Mouse (Mus musculus) heart, postnatal 25 days (tissue): Measurements from ENCODE around the gene Gm6509. TPM values are rescaled to one million over a fixed set of nuclear protein-coding genes. Genes with fewer than 3 reads are reported as not detected.
"Not testable (repeated sequence)": the region's sequence is repeated elsewhere in the genome, so short reads cannot be mapped to it uniquely, and the experiment has no call there.

Experiments
- DNase-seq: peaks from one replicate; pipeline ENCODE4 v3.0.0; 2022; ENCODE audit warnings: low spot score
- intact Hi-C: fragments of 180-260 bp; cut with DNase I; formaldehyde crosslinking; loops from one replicate; pipeline ENCODE4 v1.15.1; 2025
- total RNA-seq, 2 experiments: library from RNA; stranded (reverse); gene quantifications; 2 replicates each; pipeline ENCODE4 v1.2.3; 2021

The Gm6509 gene
- not detected for total RNA-seq

DNA sequence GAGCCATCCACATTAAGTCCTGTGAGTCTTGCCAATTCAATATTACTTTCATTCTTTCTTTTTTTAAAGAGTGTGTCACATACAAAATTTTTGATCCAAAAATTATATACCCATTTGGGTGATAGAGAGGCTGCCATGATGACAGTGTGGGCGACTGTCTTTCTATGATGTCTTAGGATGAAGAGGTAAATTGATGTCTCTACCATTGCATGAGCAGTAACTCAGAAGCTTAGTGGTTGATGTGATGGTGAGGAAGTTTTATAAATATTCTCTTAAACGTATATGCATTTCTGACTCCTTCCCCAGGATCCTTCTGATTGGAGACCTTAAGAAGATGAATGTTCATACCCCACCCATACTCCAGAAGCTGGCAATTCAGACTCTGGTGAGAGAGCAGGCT, at the start of gene Gm6509:
Gm6509 (plus strand) TSS at position 301 of the 400 bp plus-strand sequence.
- intact Hi-C loops, DNase-seq: not testable (repeated sequence)

DNA sequence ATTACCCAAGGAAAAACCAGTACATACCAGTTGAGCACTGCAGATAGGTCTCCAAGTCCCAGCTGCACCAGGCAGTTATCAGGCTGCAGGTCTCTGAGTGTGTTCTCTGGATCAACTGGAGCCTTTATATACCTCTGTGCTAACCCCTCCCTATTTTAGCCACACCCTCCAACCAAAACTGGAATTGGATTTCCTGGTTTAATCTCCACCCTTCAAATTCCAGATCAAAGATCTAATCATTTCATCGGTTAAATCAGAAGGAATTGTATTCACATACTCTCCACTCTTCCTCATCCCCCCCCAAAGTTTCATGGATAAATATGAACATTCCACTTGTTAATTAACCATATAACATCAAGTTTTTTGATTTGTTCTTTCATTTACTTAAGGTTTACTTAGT, 7.5 kb upstream of the Gm6509 start, which contains the start of gene Gm3147:
Gm3147 (minus strand) TSS at position 101 of the 400 bp plus-strand sequence.
- intact Hi-C loops, DNase-seq: not testable (repeated sequence)

DNA sequence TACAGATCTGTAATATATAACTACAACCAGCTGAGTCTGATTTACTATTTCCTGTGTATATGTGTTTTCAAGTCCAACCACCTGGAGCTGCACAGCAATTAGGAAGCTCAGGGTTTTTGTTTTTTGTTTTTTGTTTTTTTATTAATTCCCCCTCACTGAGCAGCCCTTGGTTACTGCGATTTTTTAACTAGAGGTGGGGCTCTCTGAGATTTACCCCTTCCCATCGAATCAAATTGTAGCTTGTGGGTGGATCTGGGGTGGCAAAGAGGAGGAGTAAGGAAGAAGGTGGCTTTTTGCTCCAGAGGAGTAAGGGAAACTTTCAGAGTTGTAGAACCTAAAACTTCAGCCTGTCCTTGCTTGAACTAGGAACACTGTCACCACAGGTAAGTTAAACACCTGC, 24.3 kb downstream of the Gm6509 start, which contains the start of gene Gm6205:
Gm6205 (plus strand) TSS at position 301 of the 400 bp plus-strand sequence.
- DNase-seq, intact Hi-C loops: not testable (repeated sequence)

Other genes starting within 250 kb of the Gm6509 start
- not detected for gene Gm7682, start 178.2 kb upstream of the Gm6509 start, total RNA-seq
- not detected for gene Gm3139, start 97.7 kb upstream of the Gm6509 start, total RNA-seq
- not detected for gene Gm3147, start 7.6 kb upstream of the Gm6509 start, total RNA-seq
- gene Gm6205, start 24.4 kb downstream of the Gm6509 start, total RNA-seq = not detected
- gene Gm3183, start 241.5 kb downstream of the Gm6509 start, total RNA-seq = not detected